Mouse (Mus musculus): ENCODE data around the gene Ptcra. TPM values are rescaled to one million over a fixed set of nuclear protein-coding genes. Genes with fewer than 3 reads are reported as not detected.

Gene Ptcra
- polyA plus RNA-seq (2015; fragmentation: Nextera tagmentation; extraction: Ambion mirVana) = 0.13 TPM in 1 of 2 replicates, not detected in the other

GRCm38 (mm10) chr17:46763544-46763943, at the start of gene Ptcra:
Gene Ptcra, minus strand, starts transcription at chr17:46763712.

GRCm38 (mm10) chr17:46782341-46783221, 19.1 kb upstream of the Ptcra start, which contains the start of gene Rpl7l1:
Gene Rpl7l1, minus strand, starts transcription at chr17:46782672.

GRCm38 (mm10) chr17:46772404-46773277, 9.1 kb upstream of the Ptcra start, which contains the start of gene 2310039H08Rik:
Gene 2310039H08Rik, plus strand, starts transcription at chr17:46772635.

GRCm38 (mm10) chr17:46751794-46752556, 11.5 kb downstream of the Ptcra start, which contains the start of gene Cnpy3:
Gene Cnpy3, minus strand, starts transcription at chr17:46752214.

GRCm38 (mm10) chr17:46728904-46729318, 34.6 kb downstream of the Ptcra start, which contains the start of gene Gnmt:
Gene Gnmt, minus strand, starts transcription at chr17:46729168.

GRCm38 (mm10) chr17:46710959-46711597, 52.4 kb downstream of the Ptcra start, which contains the start of gene Pex6:
Gene Pex6, plus strand, starts transcription at chr17:46711463.

Other genes with a start within 250 kb of the Ptcra start
- 3.2 and 4.5 TPM in 2 replicates for gene Cul9, start 217.3 kb downstream of the Ptcra start, polyA plus RNA-seq (2015; fragmentation: Nextera tagmentation; extraction: Ambion mirVana)
- 7.7 and 8.4 TPM in 2 replicates for gene Srf, start 207.5 kb downstream of the Ptcra start, polyA plus RNA-seq (2015; fragmentation: Nextera tagmentation; extraction: Ambion mirVana)
- 26.9 and 28.3 TPM in 2 replicates for gene Ptk7, start 134.2 kb downstream of the Ptcra start, polyA plus RNA-seq (2015; fragmentation: Nextera tagmentation; extraction: Ambion mirVana)
- gene Klc4, start 117.7 kb downstream of the Ptcra start, polyA plus RNA-seq (2015; fragmentation: Nextera tagmentation; extraction: Ambion mirVana) = 14.2 and 15.2 TPM in 2 replicates
- 76.6 and 80.1 TPM in 2 replicates for gene Mrpl2, start 117.5 kb downstream of the Ptcra start, polyA plus RNA-seq (2015; fragmentation: Nextera tagmentation; extraction: Ambion mirVana)
- gene Cul7, start 113.4 kb downstream of the Ptcra start, polyA plus RNA-seq (2015; fragmentation: Nextera tagmentation; extraction: Ambion mirVana) = 17.8 and 18.7 TPM in 2 replicates
- 39.3 and 42.2 TPM in 2 replicates for gene Rrp36, start 89.4 kb downstream of the Ptcra start, polyA plus RNA-seq (2015; fragmentation: Nextera tagmentation; extraction: Ambion mirVana)
- gene Mea1, start 84.9 kb downstream of the Ptcra start, polyA plus RNA-seq (2015; fragmentation: Nextera tagmentation; extraction: Ambion mirVana) = 99.7 and 109 TPM in 2 replicates
- 70.2 and 74.5 TPM in 2 replicates for gene Klhdc3, start 82.8 kb downstream of the Ptcra start, polyA plus RNA-seq (2015; fragmentation: Nextera tagmentation; extraction: Ambion mirVana)
- gene Ppp2r5d, start 58.6 kb downstream of the Ptcra start, polyA plus RNA-seq (2015; fragmentation: Nextera tagmentation; extraction: Ambion mirVana) = 27.8 and 31.4 TPM in 2 replicates
- gene Pex6, start 52.2 kb downstream of the Ptcra start, polyA plus RNA-seq (2015; fragmentation: Nextera tagmentation; extraction: Ambion mirVana) = 8.9 and 11.1 TPM in 2 replicates
- gene Gnmt, start 34.5 kb downstream of the Ptcra start, polyA plus RNA-seq (2015; fragmentation: Nextera tagmentation; extraction: Ambion mirVana) = 2.0 and 2.2 TPM in 2 replicates
- gene Cnpy3, start 11.5 kb downstream of the Ptcra start, polyA plus RNA-seq (2015; fragmentation: Nextera tagmentation; extraction: Ambion mirVana) = 37.6 and 38.0 TPM in 2 replicates
- 90.4 and 99.9 TPM in 2 replicates for gene 2310039H08Rik, start 8.9 kb upstream of the Ptcra start, polyA plus RNA-seq (2015; fragmentation: Nextera tagmentation; extraction: Ambion mirVana)
- 74.4 and 94.0 TPM in 2 replicates for gene Rpl7l1, start 19.0 kb upstream of the Ptcra start, polyA plus RNA-seq (2015; fragmentation: Nextera tagmentation; extraction: Ambion mirVana)
- 2.4 TPM in 2 replicates for gene Bicral, start 94.8 kb upstream of the Ptcra start, polyA plus RNA-seq (2015; fragmentation: Nextera tagmentation; extraction: Ambion mirVana)
- gene Tbcc, start 127.0 kb upstream of the Ptcra start, polyA plus RNA-seq (2015; fragmentation: Nextera tagmentation; extraction: Ambion mirVana) = 39.1 and 43.0 TPM in 2 replicates
- not detected in 2 replicates for gene Prph2, start 146.7 kb upstream of the Ptcra start, polyA plus RNA-seq (2015; fragmentation: Nextera tagmentation; extraction: Ambion mirVana)
- gene Ubr2, start 246.8 kb upstream of the Ptcra start, polyA plus RNA-seq (2015; fragmentation: Nextera tagmentation; extraction: Ambion mirVana) = 8.1 and 9.1 TPM in 2 replicates